Mouse (Mus musculus): ENCODE measurements around the gene Sash1.

Gene Sash1

GRCm38 (mm10) chr10:8853326-8853725, 32.5 kb downstream of the Sash1 start:
- DNase-seq (ENCODE audit: low spot score in 2 of 2): no peak

- no peak for DNase-seq (ENCODE audit: low spot score in 2 of 2)
Observed at GRCm38 (mm10) chr10:8851625-8852024, 34.2 kb downstream of the Sash1 start.

- no peak for DNase-seq (ENCODE audit: low spot score in 2 of 2)
Observed at GRCm38 (mm10) chr10:8847974-8848373, 37.9 kb downstream of the Sash1 start.

- DNase-seq (ENCODE audit: low spot score in 2 of 2): no peak
Observed at GRCm38 (mm10) chr10:8846258-8846657, 39.6 kb downstream of the Sash1 start.

GRCm38 (mm10) chr10:8845230-8845770, 40.6 kb downstream of the Sash1 start:
- DNase-seq (ENCODE audit: low spot score in 2 of 2): no peak

GRCm38 (mm10) chr10:8839956-8840355, 45.9 kb downstream of the Sash1 start:
- no peak for DNase-seq (ENCODE audit: low spot score in 2 of 2)

- no peak for DNase-seq (ENCODE audit: low spot score in 2 of 2)
Observed at GRCm38 (mm10) chr10:8833816-8834464, 51.9 kb downstream of the Sash1 start.

GRCm38 (mm10) chr10:8826303-8826702, 59.6 kb downstream of the Sash1 start:
- DNase-seq (ENCODE audit: low spot score in 2 of 2): no peak

GRCm38 (mm10) chr10:8825874-8826273, 60.0 kb downstream of the Sash1 start:
- no peak for DNase-seq (ENCODE audit: low spot score in 2 of 2)

GRCm38 (mm10) chr10:8818066-8818465, 67.8 kb downstream of the Sash1 start:
- no peak for DNase-seq (ENCODE audit: low spot score in 2 of 2)

- DNase-seq (ENCODE audit: low spot score in 2 of 2): no peak
Observed at GRCm38 (mm10) chr10:8813984-8814578, 71.8 kb downstream of the Sash1 start.

- no peak for DNase-seq (ENCODE audit: low spot score in 2 of 2)
Observed at GRCm38 (mm10) chr10:8813259-8813658, 72.6 kb downstream of the Sash1 start.

- no peak for DNase-seq (ENCODE audit: low spot score in 2 of 2)
Observed at GRCm38 (mm10) chr10:8812807-8813206, 73.1 kb downstream of the Sash1 start.

- no peak for DNase-seq (ENCODE audit: low spot score in 2 of 2)
Observed at GRCm38 (mm10) chr10:8811261-8812039, 74.4 kb downstream of the Sash1 start.

GRCm38 (mm10) chr10:8810496-8810895, 75.4 kb downstream of the Sash1 start:
- DNase-seq (ENCODE audit: low spot score in 2 of 2): no peak

- no peak for DNase-seq (ENCODE audit: low spot score in 2 of 2)
Observed at GRCm38 (mm10) chr10:8808383-8808782, 77.5 kb downstream of the Sash1 start.

- DNase-seq (ENCODE audit: low spot score in 2 of 2): no peak
Observed at GRCm38 (mm10) chr10:8807581-8807980, 78.3 kb downstream of the Sash1 start.

GRCm38 (mm10) chr10:8805402-8805801, 80.5 kb downstream of the Sash1 start:
- DNase-seq (ENCODE audit: low spot score in 2 of 2): no peak

- DNase-seq (ENCODE audit: low spot score in 2 of 2): peak in 1 of 2 experiments; percentile 18
Observed at GRCm38 (mm10) chr10:8804292-8804691, 81.6 kb downstream of the Sash1 start.

GRCm38 (mm10) chr10:8801719-8802347, 84.0 kb downstream of the Sash1 start:
- no peak for DNase-seq (ENCODE audit: low spot score in 2 of 2)

- DNase-seq (ENCODE audit: low spot score in 2 of 2): peak; percentile 59 to 71
Observed at GRCm38 (mm10) chr10:8801139-8801613, 84.7 kb downstream of the Sash1 start.

GRCm38 (mm10) chr10:8797826-8798225, 88.0 kb downstream of the Sash1 start:
- DNase-seq (ENCODE audit: low spot score in 2 of 2): no peak
